Mouse (Mus musculus) forelimb bud, embryonic 11.5 days (tissue): ENCODE measurements at regions not wholly inside any gene's neighbourhood (a gene's known extent, or its start where the extent isn't known, plus 50 kb on each side); places are given as distances from the start of the nearest gene placed in this dataset.
A peak's percentile ranks its signal among the peaks of the same experiment; 100 is the strongest.

Experiments used
- DNase-seq: peaks from one replicate; pipeline ENCODE4 v3.0.0-alpha.2; 2012; ENCODE audit warnings: low read depth, low spot score

DNA sequence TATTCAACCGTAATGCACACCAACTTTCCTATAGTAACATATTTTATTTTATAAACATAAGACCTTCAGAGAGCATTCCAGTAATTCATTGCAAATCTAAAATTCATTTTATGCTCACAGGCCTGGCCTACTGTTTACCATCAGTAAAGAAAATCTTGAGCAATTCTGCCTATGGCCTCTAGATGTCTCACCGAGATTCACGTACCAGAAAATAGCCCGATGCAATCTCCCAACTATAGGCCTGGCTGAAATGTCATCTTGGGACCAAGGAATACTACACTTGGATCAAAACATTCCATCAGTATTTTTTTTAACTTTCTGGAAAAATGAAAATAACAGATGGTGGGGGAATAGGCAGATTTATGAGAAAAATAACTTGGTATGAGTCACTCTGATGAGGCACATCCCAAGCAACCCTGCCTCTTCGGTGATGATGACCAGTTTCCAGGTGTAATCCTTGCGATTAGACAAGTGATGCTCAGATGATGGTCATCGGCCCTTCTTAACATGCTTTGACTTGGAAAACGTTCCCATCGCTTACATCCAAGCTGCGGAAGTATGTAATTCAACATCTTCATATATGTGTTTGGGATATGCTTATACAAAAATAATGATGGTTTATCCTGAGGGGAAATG is 439.9 kb downstream of the Nyap2 start:
- DNase-seq: no peak

DNA sequence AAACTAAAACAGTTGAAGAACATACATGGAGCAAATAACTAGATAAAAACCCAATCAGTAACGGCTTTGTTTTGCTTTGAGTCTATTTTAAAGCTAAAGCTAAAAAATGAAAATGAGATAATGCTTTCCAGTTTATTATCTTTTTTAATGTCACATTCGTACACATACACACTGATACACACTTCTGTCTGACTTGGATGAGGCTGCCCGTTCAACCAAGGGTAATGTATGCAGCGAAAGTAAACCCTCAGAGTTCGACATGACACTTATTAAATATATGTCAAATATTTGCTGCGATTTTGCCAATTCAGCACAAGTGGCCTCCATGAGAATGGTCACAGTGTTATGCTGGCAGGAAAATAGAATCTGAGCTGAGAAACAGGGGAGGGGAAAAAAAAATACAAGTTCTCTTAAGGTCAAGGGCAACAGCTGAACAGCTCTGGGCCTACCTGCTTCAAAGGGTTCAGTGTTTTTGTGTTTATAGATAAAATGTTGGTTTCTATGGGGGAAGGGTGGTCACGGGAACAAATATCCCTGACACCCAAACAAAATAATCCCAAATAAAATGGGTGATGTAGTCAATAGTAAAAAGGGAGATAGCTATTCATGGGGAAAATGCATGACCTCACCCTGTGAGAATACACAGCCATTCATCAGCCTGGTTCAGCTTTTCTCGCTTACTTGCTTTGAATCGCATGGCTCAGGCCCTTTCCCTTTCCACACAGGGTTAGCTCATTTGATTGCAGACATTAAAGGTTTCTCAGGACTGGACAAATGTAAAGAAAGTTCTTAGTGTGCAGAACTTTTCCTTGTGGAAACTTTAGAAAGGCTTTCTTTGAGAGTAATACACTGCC is 443.9 kb downstream of the Nyap2 start:
- DNase-seq: no peak

DNA sequence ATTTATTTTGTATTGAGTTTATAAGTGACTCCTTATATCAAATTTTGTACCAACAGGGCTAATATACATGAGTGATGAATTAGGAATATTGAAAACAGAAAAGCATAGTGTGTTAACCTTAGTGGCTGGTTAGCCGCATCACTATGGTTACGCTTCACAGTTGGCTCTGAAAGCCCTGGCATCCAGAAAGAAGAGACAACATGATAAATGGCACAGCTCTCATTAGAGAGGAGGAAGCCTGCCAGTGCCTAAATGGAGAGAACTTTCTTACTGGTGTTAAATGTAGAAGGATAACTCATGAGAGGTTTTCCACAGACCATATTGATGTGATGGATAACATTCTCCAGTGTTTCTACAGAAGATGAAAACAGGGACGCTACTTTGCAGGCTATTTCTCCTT is 446.2 kb downstream of the Nyap2 start:
- no peak for DNase-seq

DNA sequence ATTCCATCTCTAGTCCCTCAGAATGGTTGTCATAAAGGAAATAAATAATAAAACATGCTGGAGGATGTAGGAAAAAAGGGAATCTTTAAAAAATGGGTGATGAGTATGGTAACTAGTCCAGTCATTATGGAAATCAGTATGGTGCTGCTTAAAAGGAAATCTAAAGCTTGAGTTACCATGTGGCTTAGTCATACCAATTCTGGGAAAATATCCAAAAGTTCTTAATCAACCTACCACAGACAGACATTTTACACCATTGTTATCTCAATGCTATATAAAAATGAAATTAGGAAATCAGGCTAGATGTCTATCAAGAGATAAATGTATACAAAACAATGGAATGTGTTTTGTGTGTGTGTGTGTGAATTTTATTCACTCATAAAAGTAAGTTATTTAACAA is 449.1 kb downstream of the Nyap2 start:
- no peak for DNase-seq

DNA sequence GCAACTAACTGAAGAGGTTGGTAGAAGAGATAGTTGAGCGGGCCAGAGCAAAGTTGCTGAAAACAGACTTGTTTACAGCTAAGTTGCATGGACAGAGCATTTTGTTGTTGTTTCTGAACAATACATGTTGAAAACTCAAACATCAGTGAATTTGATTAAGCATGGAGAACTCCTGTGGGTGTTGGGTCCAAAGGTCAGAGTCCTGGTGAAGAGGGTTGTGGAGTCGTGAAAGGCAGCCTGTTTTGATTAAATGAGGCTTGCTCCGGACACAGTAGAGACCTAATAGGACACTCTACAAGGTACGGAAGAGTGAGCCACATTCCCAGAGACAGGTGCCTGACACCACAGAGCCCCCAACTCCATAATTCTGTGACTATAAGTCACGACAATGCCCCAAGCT is 461.1 kb downstream of the Nyap2 start:
- no peak for DNase-seq

DNA sequence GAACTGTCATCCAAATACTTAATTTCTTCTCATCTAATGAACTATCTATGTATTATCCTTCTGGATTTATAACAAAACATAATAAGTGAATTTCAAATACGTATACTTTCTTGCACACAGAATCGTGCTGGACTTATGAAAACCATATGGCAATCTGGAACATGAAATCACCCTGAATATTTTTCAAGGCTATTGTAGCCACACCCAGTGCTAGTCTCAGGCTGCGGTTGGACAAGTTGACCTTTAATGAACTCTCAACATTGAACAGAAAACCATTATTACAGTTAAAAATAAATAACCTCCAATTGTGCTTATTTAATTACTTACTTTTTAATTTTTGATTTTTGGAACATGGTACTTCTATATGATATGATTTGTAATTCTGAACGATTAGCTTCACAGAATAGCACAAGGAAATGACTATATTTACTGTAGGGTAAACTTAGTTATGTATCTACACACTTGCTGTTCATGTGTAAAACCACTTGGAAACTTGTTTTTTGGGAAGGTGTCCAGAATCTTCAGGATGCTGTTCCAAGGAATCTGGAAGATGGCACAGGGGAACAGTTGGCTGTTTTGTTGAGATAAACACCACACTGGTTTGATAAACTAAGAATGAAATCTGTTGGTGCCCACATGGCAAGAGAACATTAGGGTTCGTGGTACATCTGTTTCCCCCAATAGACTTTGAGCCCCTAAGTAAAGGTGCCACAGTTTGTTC is 463.0 kb downstream of the Nyap2 start:
- no peak for DNase-seq

DNA sequence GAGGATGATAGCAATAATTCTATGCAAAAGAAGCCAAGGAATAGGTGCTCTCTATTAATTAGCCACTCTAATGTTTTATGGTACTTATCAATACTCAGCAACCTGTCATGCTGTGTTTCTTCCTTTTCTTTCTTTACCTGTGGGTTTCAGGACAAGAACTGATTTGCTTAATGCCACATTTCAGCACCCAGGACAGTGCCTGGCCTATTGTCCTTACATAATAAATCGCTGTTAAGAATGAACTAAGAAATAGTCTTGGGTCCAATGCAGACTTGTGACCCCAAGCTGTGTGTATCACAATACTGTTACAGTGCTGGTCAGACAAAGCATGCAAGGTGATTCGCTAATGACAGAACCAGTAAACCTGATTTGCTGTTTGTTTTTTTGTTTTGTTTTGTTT is 472.2 kb downstream of the Nyap2 start:
- peak; percentile 44 for DNase-seq

DNA sequence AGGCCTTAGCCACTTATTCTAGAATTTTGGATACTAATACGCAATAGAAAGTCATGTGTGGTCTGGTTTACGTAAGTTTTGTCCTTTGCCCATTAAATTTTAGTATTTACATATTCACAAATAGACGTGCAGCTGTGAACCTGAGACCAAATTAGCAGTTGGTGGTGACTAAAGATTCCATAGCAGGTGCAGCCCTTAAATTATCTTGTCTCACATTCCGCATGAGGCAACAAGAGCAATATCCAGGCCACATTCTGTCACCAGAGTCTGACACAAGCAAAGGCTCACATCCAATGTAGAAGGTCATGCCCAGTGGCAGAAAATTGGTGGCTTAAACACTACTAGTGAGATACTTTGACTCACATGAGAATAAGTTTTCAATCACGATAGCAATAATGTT is 473.0 kb downstream of the Nyap2 start:
- DNase-seq: no peak

DNA sequence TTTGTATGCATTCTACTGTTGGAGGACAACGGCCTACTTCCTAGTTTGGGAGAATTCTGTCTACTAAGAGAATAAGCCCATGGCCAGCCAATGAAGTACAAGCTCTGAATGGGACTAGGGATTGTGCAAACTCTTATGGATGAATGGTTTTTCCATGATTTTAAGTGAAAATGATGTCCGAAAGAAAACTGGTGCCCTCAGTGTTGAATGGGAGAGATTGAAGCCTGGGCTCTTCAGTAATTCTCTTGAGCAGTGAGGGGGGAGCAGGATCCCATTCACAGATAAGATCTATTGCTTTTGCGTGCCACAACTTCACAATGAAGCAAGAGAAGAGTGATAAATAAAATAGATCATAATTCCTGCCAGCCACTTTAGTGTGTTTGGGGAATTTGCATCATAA is 476.0 kb downstream of the Nyap2 start:
- DNase-seq: no peak

DNA sequence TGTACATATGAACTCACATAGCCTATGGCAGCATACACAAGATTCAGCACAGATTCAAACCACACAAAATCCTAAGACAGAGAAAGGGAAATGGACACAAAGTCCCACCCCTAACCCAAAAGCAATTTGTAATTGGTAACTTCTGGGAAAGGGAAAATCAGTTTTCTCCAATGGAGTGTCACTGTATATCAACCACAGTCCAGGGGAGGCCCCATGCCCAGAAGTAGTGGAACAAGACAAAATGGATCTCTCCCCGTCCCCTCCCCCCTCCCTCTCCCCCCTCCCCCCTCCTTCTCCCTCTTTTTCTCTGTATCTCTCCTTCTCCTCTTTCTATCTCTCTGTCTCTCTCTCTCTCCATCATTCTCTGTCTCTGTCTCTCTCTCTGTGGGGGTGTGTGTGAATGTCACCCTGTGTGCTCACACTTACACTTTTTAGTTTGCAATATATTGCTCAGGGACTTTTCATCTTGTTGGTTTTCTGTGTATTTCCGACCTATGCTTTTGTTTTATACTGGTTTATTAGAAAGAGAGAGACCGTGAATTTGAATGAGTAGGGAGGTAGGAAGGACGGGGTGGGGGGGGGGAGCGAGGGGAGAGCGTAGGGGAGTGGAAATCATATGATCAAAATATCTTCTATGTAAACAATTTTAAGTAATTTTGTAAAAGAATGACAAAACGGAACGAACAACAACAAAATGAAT is 500.4 kb downstream of the Nyap2 start:
- no peak for DNase-seq

DNA sequence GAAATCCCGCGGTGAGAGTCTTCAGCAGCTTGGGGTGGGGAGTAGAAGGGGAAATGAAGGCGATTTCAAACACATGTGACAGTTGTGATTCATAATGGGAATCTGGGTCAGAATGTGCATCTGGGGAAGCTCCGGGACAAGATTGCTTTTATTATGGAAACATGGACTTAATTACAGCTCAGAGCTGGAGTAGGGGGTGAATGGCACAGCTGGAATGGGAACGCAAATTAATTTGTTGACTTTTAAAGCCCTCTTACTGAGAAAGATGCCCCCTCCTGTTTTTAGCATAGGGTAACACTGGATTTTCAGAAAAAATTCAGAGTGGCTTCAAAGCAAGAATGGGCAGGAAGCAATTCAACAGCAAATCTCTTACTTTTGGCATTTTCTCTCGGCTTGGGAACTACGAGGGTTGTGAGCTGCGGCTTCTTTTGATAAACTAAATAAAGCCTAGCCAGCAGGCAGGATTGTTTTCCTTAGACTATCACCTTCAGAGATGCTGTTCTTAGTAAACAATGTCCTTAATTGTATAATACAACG is 501.0 kb downstream of the Nyap2 start:
- no peak for DNase-seq

DNA sequence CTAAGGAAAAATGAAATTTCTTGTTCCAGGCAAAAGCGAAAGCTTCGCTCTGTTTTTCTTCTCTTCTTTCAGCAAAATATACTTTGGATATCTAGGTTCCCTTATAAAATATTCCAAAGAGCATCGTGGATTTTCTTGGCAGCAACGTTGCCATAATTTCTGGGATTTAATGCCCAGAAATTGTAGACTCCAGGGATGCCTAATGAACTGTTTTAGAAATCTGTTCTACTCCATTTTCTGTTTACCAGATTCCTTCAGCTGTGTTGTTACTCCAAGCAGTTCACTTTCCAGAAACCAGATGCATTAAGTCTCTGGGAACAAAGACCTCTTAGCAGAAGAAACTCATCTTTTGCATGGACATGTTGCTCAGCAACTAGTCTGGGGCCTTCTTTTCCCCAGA is 504.5 kb downstream of the Nyap2 start:
- DNase-seq: no peak

DNA sequence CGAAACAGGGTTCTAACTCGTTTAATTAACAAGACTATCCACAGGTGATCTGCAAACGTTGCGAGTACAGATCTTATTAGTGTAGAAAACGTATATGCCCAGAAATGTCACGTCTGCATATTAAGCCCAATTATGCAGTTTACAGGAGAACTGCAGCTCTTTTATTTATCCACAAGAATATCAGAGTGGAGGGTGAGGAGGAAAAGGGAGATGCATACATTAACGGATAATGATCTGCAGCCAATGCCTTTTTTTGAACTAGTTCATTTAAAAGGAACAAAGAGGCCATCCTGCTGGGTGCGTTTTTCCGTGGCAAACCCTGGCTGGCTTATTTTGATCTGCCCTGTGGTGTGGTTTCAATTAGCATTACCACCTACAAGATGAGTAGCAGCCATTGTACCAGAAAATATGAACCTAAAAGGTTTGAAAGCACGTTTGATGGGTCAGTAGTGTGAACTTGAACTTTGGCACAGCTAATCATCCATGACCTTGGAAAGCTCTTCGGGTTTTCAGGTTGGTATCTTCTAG is 511.1 kb downstream of the Nyap2 start:
- no peak for DNase-seq

DNA sequence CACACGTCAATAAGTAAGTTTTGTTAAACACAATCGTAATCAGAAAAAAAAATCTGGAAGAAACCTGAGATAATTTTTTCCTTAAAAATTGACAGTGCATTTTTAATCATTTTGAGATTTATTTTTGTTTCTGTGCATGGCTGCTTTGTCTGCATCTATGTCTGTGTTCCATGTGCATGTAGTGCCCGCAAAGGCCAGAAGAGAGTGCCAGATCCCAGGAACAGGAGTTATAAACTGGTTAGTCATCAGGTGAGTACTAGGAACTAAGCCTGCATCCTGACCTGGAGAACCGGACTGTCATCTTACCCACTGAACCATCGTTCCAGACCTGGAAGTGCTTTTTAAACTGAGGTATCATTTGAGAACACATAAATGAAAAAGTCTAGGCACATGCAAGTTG is 514.9 kb downstream of the Nyap2 start:
- DNase-seq: no peak

DNA sequence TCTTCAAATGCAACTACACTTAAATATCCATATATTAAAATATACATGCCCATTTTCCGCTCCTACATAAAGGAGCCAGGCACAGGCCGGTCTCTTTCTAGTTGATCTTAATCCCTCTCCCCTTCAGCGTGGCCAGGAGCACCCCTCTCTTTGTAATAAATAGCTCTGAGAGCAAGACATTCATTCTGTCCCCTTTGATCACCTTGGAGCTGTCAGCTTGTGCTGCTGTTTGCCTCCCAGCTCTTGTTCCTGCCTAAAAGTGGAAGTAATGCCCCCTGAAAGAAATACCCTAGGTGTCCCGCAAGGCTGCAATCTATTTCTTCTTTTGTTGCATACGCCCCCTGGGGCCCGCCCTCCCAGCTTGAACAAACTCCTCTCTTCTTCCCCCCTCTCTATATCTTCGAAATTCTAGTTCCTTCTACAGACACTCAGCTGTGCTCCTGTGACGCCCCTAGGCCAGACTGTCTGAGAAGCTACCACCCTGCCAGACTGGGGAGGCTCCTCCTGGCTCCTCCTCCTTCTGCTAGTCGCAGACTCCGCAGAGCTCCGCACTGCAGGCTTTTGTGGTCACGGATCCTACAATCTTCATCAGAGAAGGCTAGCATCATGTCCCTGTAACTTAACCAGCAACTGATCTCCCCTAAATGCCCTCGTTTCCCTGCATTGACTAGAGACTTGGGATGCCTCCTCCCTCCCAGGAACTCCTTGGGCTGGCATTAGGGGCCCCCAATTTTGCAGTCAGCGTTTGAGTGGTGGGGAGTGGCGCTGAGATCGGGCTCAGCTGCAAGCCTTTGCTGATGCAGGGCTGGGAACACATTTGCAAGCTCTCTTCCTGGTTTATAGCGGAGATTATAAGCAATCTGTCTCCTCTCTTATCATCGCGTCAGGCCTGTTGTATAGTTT is 516.8 kb downstream of the Nyap2 start:
- no peak for DNase-seq

DNA sequence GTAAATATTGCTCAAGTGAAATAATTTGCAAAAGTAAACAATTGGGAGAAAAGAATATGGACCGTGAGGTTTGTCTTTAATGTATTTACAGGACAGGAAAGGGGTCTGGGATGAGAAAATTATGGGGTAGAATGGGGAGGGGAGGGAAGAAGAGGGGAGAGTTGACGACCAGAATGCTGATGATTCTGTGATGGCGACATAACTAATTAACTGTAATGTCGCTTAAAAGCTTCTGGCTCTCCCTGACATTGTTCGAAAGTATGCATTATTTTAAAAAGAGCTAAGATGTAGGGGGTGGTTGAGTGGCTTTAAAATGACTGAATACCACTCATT is 517.4 kb downstream of the Nyap2 start:
- DNase-seq: no peak

DNA sequence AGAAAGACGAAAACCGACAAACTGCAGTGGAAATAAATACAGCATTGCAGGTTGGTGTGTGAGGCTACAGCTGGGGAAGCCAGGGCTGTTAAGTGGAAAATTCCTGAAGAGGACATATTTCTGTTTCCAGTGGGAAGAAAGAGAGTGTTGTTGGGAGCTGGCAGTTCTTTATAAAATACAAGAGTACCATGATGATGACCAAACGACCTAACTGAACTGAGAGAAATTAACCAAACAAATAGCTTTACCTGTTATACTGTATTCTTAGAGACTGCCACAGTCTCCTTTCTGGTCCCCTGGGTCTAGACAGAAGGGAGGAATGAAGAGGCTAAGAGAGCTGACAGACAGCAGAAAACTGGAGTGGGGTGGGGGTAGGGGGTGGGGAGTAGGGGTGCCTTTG is 517.9 kb downstream of the Nyap2 start:
- no peak for DNase-seq

DNA sequence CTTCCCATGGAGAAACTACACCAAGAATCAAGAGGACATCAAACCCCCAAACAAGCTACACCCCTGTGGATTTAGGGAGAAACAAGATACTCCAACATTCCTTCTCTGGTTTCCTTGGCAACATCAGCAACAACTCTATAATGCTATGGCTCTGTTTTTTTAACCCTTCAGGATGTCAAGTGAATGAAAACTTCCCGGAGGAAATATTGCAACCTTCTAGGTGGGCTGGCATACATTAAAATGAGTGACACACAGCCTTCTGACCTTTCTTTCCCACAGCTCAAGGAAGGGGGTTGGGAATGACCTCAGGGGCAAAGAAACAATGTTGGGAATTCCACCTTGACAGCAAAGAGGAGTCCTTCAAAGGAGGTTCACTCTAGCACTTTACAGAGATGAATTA is 532.0 kb downstream of the Nyap2 start:
- DNase-seq: peak; percentile 66

DNA sequence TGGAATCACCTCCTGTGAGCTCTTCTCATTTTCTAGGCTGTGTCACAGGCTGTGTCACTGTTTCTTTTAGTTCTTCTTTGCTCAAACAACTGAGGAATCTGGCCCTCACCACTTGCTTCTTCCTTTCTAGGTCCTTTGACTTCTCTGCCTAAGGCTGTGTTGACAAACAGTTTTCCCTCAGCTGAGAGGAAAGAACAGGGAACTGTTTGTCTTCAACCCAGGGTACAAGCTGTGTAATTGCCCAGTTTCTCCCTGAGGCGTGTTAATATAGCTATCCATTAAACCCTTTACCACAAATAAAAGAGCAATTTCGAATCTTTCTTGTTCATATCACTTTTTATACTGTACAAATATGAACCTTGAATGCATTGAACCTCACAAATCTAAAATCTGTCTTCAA is 542.1 kb downstream of the Nyap2 start:
- DNase-seq: no peak

DNA sequence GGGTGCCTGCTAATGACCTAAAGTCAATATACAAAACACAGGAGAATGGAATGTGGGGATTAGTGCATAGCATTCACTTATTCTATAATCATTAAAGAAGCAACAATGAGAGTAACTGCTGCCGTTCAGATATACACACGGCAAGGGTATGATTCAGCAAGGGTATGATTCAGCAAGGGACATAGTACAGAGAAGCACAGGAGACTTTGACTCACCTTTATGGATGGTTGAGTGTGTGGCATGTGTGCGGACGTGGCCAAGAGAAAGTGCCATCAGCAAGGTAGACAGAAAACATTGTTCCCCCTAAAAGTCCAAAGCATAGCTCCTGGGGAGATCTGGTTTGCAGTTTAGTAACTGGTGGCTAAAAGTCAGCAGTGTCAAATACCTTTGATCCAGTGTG is 547.4 kb downstream of the Nyap2 start:
- no peak for DNase-seq

DNA sequence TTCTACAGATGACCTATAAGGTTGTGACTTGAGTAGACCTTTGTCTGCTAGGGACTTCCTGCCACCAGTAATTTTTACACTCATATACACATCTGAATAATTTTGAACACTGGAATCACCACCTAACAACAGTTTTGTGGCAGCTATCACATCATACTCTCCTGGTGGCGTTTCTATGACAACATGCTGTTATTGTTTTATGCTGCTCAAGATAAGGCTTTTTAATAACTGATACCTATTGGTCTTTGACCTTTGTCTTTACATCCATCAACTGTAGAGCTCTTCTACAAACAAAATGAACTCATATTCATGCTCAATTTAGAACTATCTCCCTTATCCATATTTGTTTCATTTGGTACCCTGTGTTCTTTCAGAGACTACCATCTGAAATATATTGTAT is 556.0 kb downstream of the Nyap2 start:
- DNase-seq: no peak
